Mouse (Mus musculus): Measurements from ENCODE around the gene Ak6. TPM values are rescaled to one million over a fixed set of nuclear protein-coding genes. Genes with fewer than 3 reads are reported as not detected.

Ak6 gene
- total and polyA plus RNA-seq, 3 experiments: 179 to 476 (median 238) TPM

- H3K27me3 ChIP-seq (replicated peaks): no peaks in the 10 kb centered on the region
- no peaks in the 10 kb centered on the region for H3K79me2 ChIP-seq (replicated peaks; ENCODE audit: control insufficient read depth, extremely low read depth, insufficient read depth, poor library complexity, severe bottlenecking)
- no peak overlapping the region for H3K27ac ChIP-seq (ENCODE audit: insufficient read depth, low read depth)
- no peak overlapping the region for H3K4me3 ChIP-seq (replicated peaks in 1 of 3; ENCODE audit: low read depth in 2 of 3, low read length in 2 of 3, poor library complexity in 1 of 3)
- dilution Hi-C loops (cut with MboI; ENCODE audit: extremely low pct_ligation_motif_present, extremely low pct_unique_long_range_greater_than_20kb, low sequenced_read_pairs): no loop called here
- TF ChIP-seq CHD2 (IDR thresholded peaks at IDR 0.05; ENCODE audit: low read length) (no peak), IRF4 (IDR thresholded peaks at IDR 0.05; ENCODE audit: low read depth, low read length) (no peak), MAX (IDR thresholded peaks at IDR 0.05; ENCODE audit: low read length) (no peak), KAT2A (IDR thresholded peaks at IDR 0.05; ENCODE audit: insufficient replicate concordance, low read length) (no peak), E2F4 (IDR thresholded peaks at IDR 0.05; ENCODE audit: insufficient replicate concordance, low read depth, low read length) (no peak), MEF2A (IDR thresholded peaks at IDR 0.05; ENCODE audit: borderline replicate concordance, low read depth, low read length) (no peak), EP300 (IDR thresholded peaks at IDR 0.05; ENCODE audit: low read length) (no peak), CHD1 (IDR thresholded peaks at IDR 0.05; ENCODE audit: low read depth, low read length) (no peak), TCF12 (IDR thresholded peaks at IDR 0.05; ENCODE audit: low read depth, low read length) (no peak)
- in situ Hi-C loops (cut with MboI; ENCODE audit: low pct_ligation_motif_present, low pct_unique_long_range_greater_than_20kb, low sequenced_read_pairs): no loop called here
- no peak for DNase-seq (ENCODE audit: extremely low read depth)
- H3K4me2 ChIP-seq (ENCODE audit: insufficient read depth, low read depth, poor library complexity, severe bottlenecking): no peak overlapping the region
- no peaks in the 10 kb centered on the region for H3K4me1 ChIP-seq (ENCODE audit: control insufficient read depth in 1 of 2, insufficient read depth in 2 of 2)
- no peaks in the 10 kb centered on the region for H3K9me3 ChIP-seq (replicated peaks; ENCODE audit: low read length)
- no peak overlapping the region for H3K9ac ChIP-seq (ENCODE audit: insufficient read depth, low read depth)
- peaks cover 46 to 90% of the 10 kb centered on the region in 2 experiments for H3K36me3 ChIP-seq (replicated peaks in 1 of 2; ENCODE audit: control insufficient read depth in 1 of 2, insufficient read depth in 1 of 2, low read length in 1 of 2)
Observed at GRCm38 (mm10) chr13:100706206-100706605, 55.4 kb downstream of the Ak6 start.

- no peak for DNase-seq (ENCODE audit: extremely low read depth)
- H3K4me1 ChIP-seq (ENCODE audit: control insufficient read depth in 1 of 2, insufficient read depth in 2 of 2): no peaks in the 10 kb centered on the region
- H3K9ac ChIP-seq (ENCODE audit: insufficient read depth, low read depth): no peak overlapping the region
- no peak for TF ChIP-seq RCOR1 (conservative IDR thresholded peaks at IDR 0.05; ENCODE audit: low read depth, low read length)
- TF ChIP-seq NRF1 (IDR thresholded peaks at IDR 0.05; ENCODE audit: low read depth, low read length): no peak
- no peak for TF ChIP-seq GABPA (IDR thresholded peaks at IDR 0.05; ENCODE audit: insufficient replicate concordance, low read depth, low read length)
- no peak for TF ChIP-seq JUN (IDR thresholded peaks at IDR 0.05; ENCODE audit: insufficient read depth, low read depth, low read length)
- no peak for TF ChIP-seq UBTF (IDR thresholded peaks at IDR 0.05; ENCODE audit: low read depth, low read length)
- TF ChIP-seq EP300 (IDR thresholded peaks at IDR 0.05; ENCODE audit: low read length): no peak
- TF ChIP-seq POLR2AphosphoS2 (IDR thresholded peaks at IDR 0.05; ENCODE audit: low read depth, low read length): no peak
- TF ChIP-seq PAX5 (IDR thresholded peaks at IDR 0.05; ENCODE audit: low read length): no peak
- peaks cover 51 to 83% of the 10 kb centered on the region in 2 experiments for H3K36me3 ChIP-seq (replicated peaks in 1 of 2; ENCODE audit: control insufficient read depth in 1 of 2, insufficient read depth in 1 of 2, low read length in 1 of 2)
- H3K4me2 ChIP-seq (ENCODE audit: insufficient read depth, low read depth, poor library complexity, severe bottlenecking): no peak overlapping the region
- H3K4me3 ChIP-seq (replicated peaks in 1 of 3; ENCODE audit: low read depth in 2 of 3, low read length in 2 of 3, poor library complexity in 1 of 3): no peak overlapping the region
- H3K27me3 ChIP-seq (replicated peaks): no peaks in the 10 kb centered on the region
- H3K27ac ChIP-seq (ENCODE audit: insufficient read depth, low read depth): no peak overlapping the region
- dilution Hi-C loops (cut with MboI; ENCODE audit: extremely low pct_ligation_motif_present, extremely low pct_unique_long_range_greater_than_20kb, low sequenced_read_pairs): no loop called here
- in situ Hi-C loops (cut with MboI; ENCODE audit: low pct_ligation_motif_present, low pct_unique_long_range_greater_than_20kb, low sequenced_read_pairs): no loop called here
- H3K79me2 ChIP-seq (replicated peaks; ENCODE audit: control insufficient read depth, extremely low read depth, insufficient read depth, poor library complexity, severe bottlenecking): peaks cover 2% of the 10 kb centered on the region; the same call in 1 of the 2 replicates
- no peaks in the 10 kb centered on the region for H3K9me3 ChIP-seq (replicated peaks; ENCODE audit: low read length)
Observed at GRCm38 (mm10) chr13:100715467-100715866, 64.7 kb downstream of the Ak6 start.

Other genes with a start within 250 kb of the Ak6 start
- gene Naip1, start 198.1 kb upstream of the Ak6 start, total RNA-seq (2012; rRNA removed): 1.5 and 1.8 TPM in 2 replicates
- gene Naip1, start 198.1 kb upstream of the Ak6 start, total RNA-seq (2014; rRNA removed): 1.1 and 1.4 TPM in 2 replicates
- 1.1 and 1.5 TPM in 2 replicates for gene Naip1, start 198.1 kb upstream of the Ak6 start, polyA plus RNA-seq (2012; ENCODE audit: insufficient read length, low read depth)
- 34.0 and 43.7 TPM in 2 replicates for gene Gtf2h2, start 158.4 kb upstream of the Ak6 start, total RNA-seq (2012; rRNA removed)
- gene Gtf2h2, start 158.4 kb upstream of the Ak6 start, total RNA-seq (2014; rRNA removed): 87.8 and 89.2 TPM in 2 replicates
- 90.1 and 106 TPM in 2 replicates for gene Gtf2h2, start 158.4 kb upstream of the Ak6 start, polyA plus RNA-seq (2012; ENCODE audit: insufficient read length, low read depth)
- 2.0 and 2.2 TPM in 2 replicates for gene Ocln, start 98.3 kb upstream of the Ak6 start, total RNA-seq (2012; rRNA removed)
- gene Ocln, start 98.3 kb upstream of the Ak6 start, total RNA-seq (2014; rRNA removed): 0.39 and 0.70 TPM in 2 replicates
- 0.23 and 0.50 TPM in 2 replicates for gene Ocln, start 98.3 kb upstream of the Ak6 start, polyA plus RNA-seq (2012; ENCODE audit: insufficient read length, low read depth)
- gene Marveld2, start 34.0 kb upstream of the Ak6 start, total RNA-seq (2012; rRNA removed): 1.9 and 2.1 TPM in 2 replicates
- gene Marveld2, start 34.0 kb upstream of the Ak6 start, total RNA-seq (2014; rRNA removed): 0.13 TPM in 1 of 2 replicates, not detected in the other
- 0.12 and 0.27 TPM in 2 replicates for gene Marveld2, start 34.0 kb upstream of the Ak6 start, polyA plus RNA-seq (2012; ENCODE audit: insufficient read length, low read depth)
- gene Rad17, start 72 bp downstream of the Ak6 start, total RNA-seq (2012; rRNA removed): 19.8 and 23.9 TPM in 2 replicates
- 47.8 and 54.4 TPM in 2 replicates for gene Rad17, start 72 bp downstream of the Ak6 start, total RNA-seq (2014; rRNA removed)
- 19.8 and 22.3 TPM in 2 replicates for gene Rad17, start 72 bp downstream of the Ak6 start, polyA plus RNA-seq (2012; ENCODE audit: insufficient read length, low read depth)
- 4.4 and 7.2 TPM in 2 replicates for gene Taf9, start 600 bp downstream of the Ak6 start, total RNA-seq (2012; rRNA removed)
- 14.3 and 14.8 TPM in 2 replicates for gene Taf9, start 600 bp downstream of the Ak6 start, total RNA-seq (2014; rRNA removed)
- 9.7 and 14.9 TPM in 2 replicates for gene Taf9, start 600 bp downstream of the Ak6 start, polyA plus RNA-seq (2012; ENCODE audit: insufficient read length, low read depth)
- gene Ccdc125, start 18.7 kb downstream of the Ak6 start, total RNA-seq (2012; rRNA removed): 0.59 TPM in 2 replicates
- not detected in 2 replicates for gene Ccdc125, start 18.7 kb downstream of the Ak6 start, total RNA-seq (2014; rRNA removed)
- gene Ccdc125, start 18.7 kb downstream of the Ak6 start, polyA plus RNA-seq (2012; ENCODE audit: insufficient read length, low read depth): 0.13 TPM in 1 of 2 replicates, not detected in the other
- gene Cdk7, start 80.0 kb downstream of the Ak6 start, total RNA-seq (2012; rRNA removed): 29.4 and 42.6 TPM in 2 replicates
- 47.8 and 53.6 TPM in 2 replicates for gene Cdk7, start 80.0 kb downstream of the Ak6 start, total RNA-seq (2014; rRNA removed)
- gene Cdk7, start 80.0 kb downstream of the Ak6 start, polyA plus RNA-seq (2012; ENCODE audit: insufficient read length, low read depth): 56.9 and 57.4 TPM in 2 replicates
- 70.0 and 86.0 TPM in 2 replicates for gene Mrps36, start 93.7 kb downstream of the Ak6 start, total RNA-seq (2012; rRNA removed)
- gene Mrps36, start 93.7 kb downstream of the Ak6 start, total RNA-seq (2014; rRNA removed): 78.3 and 89.3 TPM in 2 replicates
- gene Mrps36, start 93.7 kb downstream of the Ak6 start, polyA plus RNA-seq (2012; ENCODE audit: insufficient read length, low read depth): 83.7 and 94.0 TPM in 2 replicates
- gene Cenph, start 124.9 kb downstream of the Ak6 start, total RNA-seq (2012; rRNA removed): 23.7 and 30.2 TPM in 2 replicates
- 49.3 and 54.2 TPM in 2 replicates for gene Cenph, start 124.9 kb downstream of the Ak6 start, total RNA-seq (2014; rRNA removed)
- 49.1 and 50.8 TPM in 2 replicates for gene Cenph, start 124.9 kb downstream of the Ak6 start, polyA plus RNA-seq (2012; ENCODE audit: insufficient read length, low read depth)
- gene Ccnb1, start 135.6 kb downstream of the Ak6 start, total RNA-seq (2012; rRNA removed): 172 and 199 TPM in 2 replicates
- gene Ccnb1, start 135.6 kb downstream of the Ak6 start, total RNA-seq (2014; rRNA removed): 416 and 456 TPM in 2 replicates
- 243 and 337 TPM in 2 replicates for gene Ccnb1, start 135.6 kb downstream of the Ak6 start, polyA plus RNA-seq (2012; ENCODE audit: insufficient read length, low read depth)
- 54.4 and 65.0 TPM in 2 replicates for gene Slc30a5, start 182.4 kb downstream of the Ak6 start, total RNA-seq (2012; rRNA removed)
- gene Slc30a5, start 182.4 kb downstream of the Ak6 start, total RNA-seq (2014; rRNA removed): 99.9 and 111 TPM in 2 replicates
- 57.9 and 65.9 TPM in 2 replicates for gene Slc30a5, start 182.4 kb downstream of the Ak6 start, polyA plus RNA-seq (2012; ENCODE audit: insufficient read length, low read depth)